Mouse (Mus musculus): ENCODE results near the gene Smarca5. TPM values are rescaled to one million over a fixed set of nuclear protein-coding genes. Genes with fewer than 3 reads are reported as not detected.
A peak's percentile ranks its signal among the peaks of the same experiment; 100 is the strongest.

The Smarca5 gene
- polyA plus RNA-seq, 1 experiment from 2014 or later, result 79.9 TPM

DNA sequence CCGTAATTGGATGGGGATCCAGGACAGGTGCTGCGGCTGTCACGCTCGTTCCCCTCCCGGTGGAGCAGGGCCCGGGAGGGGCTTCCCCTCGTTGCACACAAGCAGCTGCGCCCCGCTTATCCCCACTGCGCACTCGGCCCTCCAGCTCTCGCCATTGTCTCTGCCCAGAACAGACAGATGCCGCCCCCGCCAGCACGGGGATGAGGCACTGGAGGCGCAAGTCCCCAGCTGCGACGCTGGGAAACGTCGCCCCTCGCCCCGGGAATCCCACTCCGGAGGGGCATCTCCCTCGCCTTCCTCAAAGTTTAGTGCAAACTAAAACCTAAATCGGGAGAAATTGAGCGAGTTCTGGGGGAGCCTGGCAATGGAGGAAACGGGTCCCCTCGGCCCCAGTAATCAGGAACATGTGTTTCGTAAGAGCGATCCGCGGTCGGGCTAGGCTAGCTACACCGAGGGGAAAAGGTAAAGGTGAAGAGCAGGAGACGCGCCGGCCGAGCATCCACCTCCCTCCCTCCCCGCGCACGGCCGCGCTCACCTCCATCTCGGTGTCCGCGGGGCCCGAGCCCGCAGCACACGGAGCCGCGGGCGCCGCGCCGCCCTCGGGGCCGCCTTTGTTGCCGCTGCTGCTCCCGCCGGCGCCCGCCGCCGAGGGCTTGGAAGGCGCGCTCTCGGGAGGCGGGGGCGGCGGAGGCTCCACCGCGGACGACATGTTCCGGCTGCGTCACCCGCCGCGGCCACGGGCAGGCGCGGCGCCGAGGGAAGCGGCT lies 726 bp downstream of the Smarca5 start:
- Histone ChIP-seq H3K36me3 (peaks cover 26% of the 10 kb centered on the region), H3K4me3 (peak overlapping the region; percentile 91), H3K27ac (peak overlapping the region; percentile 96), H3K9me3 (no peaks in the 10 kb centered on the region), H3K4me1 (peaks cover 8% of the 10 kb centered on the region; the same call in 1 of the 2 replicates), H3K27me3 (ENCODE audit: insufficient read depth, poor library complexity, severe bottlenecking) (no peaks in the 10 kb centered on the region)
- under 1% methylated on average over 76 of the region's 84 CpGs for WGBS
- peak; percentile 89 for DNase-seq (ENCODE audit: low spot score)

- peak overlapping the region; percentile 91 for H3K4me3 ChIP-seq
- 1% methylated on average over 5 of the region's 5 CpGs for WGBS
- no peaks in the 10 kb centered on the region for H3K9me3 ChIP-seq
- peaks cover 8% of the 10 kb centered on the region; the same call in 1 of the 2 replicates for H3K4me1 ChIP-seq
- peak overlapping the region; percentile 96 for H3K27ac ChIP-seq
- DNase-seq (ENCODE audit: low spot score), result no peak
- H3K36me3 ChIP-seq, result peaks cover 32% of the 10 kb centered on the region
- no peaks in the 10 kb centered on the region for H3K27me3 ChIP-seq (ENCODE audit: insufficient read depth, poor library complexity, severe bottlenecking)
These were observed 1.3 kb downstream of the Smarca5 start for GRCm38 (mm10) chr8:80738046-80738387.

DNA sequence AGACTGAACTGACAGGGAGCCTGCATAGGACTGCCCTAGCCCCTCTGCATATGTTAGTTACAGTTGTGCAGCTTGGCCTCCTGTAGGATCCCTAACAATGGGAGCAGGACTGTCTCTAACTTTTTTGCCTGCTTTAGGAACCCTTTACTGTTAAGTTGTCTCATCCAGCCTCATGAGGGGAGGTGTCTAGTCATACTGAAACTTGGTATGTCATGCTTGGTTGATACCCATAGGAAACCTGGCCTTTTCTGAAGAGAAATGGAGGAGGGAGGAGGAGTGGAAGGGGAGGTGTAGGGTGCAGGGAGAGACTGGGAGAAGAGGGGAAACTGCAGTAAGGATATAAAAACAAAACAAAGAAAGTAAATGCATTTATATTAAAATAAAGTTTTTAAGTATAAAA lies 7.0 kb downstream of the Smarca5 start:
- Histone ChIP-seq H3K9me3 (no peaks in the 10 kb centered on the region), H3K4me1 (peaks cover under 1% of the 10 kb centered on the region; the same call in 1 of the 2 replicates), H3K36me3 (peaks cover 84% of the 10 kb centered on the region), H3K27me3 (ENCODE audit: insufficient read depth, poor library complexity, severe bottlenecking) (no peaks in the 10 kb centered on the region), H3K4me3 (no peak overlapping the region), H3K27ac (no peak overlapping the region)
- DNase-seq (ENCODE audit: low spot score), result no peak

GRCm38 (mm10) chr8:80714461-80714860 lies 24.8 kb downstream of the Smarca5 start:
- Histone ChIP-seq H3K27ac (no peak overlapping the region), H3K4me3 (no peak overlapping the region), H3K27me3 (ENCODE audit: insufficient read depth, poor library complexity, severe bottlenecking) (no peaks in the 10 kb centered on the region), H3K9me3 (no peaks in the 10 kb centered on the region), H3K4me1 (no peaks in the 10 kb centered on the region), H3K36me3 (peaks cover 93% of the 10 kb centered on the region)
- DNase-seq (ENCODE audit: low spot score), result no peak
- WGBS, result 94% methylated on average over 1 of the region's 1 CpGs

- no peak for DNase-seq (ENCODE audit: low spot score)
These were observed 28.5 kb downstream of the Smarca5 start for GRCm38 (mm10) chr8:80710670-80711400.

GRCm38 (mm10) chr8:80688141-80688540 lies 51.2 kb downstream of the Smarca5 start:
- DNase-seq (ENCODE audit: low spot score), result peak; percentile 86
- H3K4me3 ChIP-seq, result no peak overlapping the region
- no peaks in the 10 kb centered on the region for H3K4me1 ChIP-seq
- H3K27me3 ChIP-seq (ENCODE audit: insufficient read depth, poor library complexity, severe bottlenecking), result no peaks in the 10 kb centered on the region
- no peaks in the 10 kb centered on the region for H3K9me3 ChIP-seq
- WGBS, result 33% methylated on average over 4 of the region's 4 CpGs
- no peaks in the 10 kb centered on the region for H3K36me3 ChIP-seq
- no peak overlapping the region for H3K27ac ChIP-seq

More at GRCm38 (mm10) chr8:80710670-80711400, 28.5 kb downstream of the Smarca5 start:
- no peak overlapping the region for H3K27ac ChIP-seq
- H3K4me1 ChIP-seq, result no peaks in the 10 kb centered on the region
- no peaks in the 10 kb centered on the region for H3K9me3 ChIP-seq
- peaks cover 93% of the 10 kb centered on the region for H3K36me3 ChIP-seq
- H3K4me3 ChIP-seq, result no peak overlapping the region
- H3K27me3 ChIP-seq (ENCODE audit: insufficient read depth, poor library complexity, severe bottlenecking), result no peaks in the 10 kb centered on the region
- WGBS, result 83% methylated on average over 4 of the region's 4 CpGs

DNA sequence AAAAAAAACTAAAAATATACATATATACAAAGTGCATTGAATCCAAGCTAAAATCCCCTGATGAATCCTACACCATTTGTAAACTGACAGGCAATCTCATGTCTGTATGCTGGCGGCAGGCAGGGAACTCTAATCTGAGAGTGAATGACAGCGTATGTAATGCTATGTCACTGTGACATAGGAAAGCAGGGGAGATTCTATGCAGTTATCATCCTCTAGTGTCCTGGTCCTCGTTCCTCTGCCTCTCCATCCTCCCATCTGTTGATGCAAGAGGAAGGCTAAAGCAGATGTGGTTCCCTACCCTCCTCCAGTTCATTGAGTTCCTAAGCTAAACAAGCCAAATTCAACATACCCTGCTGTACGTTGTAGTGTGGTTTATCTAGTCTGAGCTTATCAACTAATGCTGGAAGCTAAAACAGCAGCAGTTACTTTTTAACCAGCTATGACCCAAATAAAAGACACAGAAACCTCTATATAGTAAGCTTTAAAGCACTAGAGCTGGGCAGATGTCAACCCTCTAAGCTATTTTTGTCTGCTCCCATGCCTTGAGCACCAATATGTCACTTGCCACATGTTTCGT lies 55.5 kb downstream of the Smarca5 start:
- H3K36me3 ChIP-seq, result no peaks in the 10 kb centered on the region
- H3K27me3 ChIP-seq (ENCODE audit: insufficient read depth, poor library complexity, severe bottlenecking), result no peaks in the 10 kb centered on the region
- no peaks in the 10 kb centered on the region for H3K9me3 ChIP-seq
- WGBS, result 54% methylated on average over 5 of the region's 5 CpGs
- DNase-seq (ENCODE audit: low spot score), result no peak
- no peak overlapping the region for H3K4me3 ChIP-seq
- no peaks in the 10 kb centered on the region for H3K4me1 ChIP-seq
- no peak overlapping the region for H3K27ac ChIP-seq

DNA sequence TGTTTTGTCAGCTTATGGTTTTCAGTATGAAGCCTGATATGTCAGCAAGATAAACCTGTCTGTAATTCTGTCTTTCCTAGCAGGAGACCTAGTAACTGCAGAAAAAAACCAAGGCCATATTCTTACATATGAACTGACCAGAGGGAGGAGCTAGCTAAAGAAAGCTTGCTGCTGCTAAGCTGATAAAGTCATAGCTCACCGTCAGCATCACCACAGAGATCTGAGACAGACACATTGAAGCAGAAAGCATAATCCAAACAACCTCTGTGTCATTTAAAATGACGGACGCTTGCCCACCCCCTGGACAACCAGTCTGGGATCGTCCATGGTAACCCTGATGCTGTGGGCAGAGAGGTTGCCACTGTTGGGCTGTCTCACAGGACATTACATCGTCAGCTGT lies 56.7 kb downstream of the Smarca5 start:
- H3K9me3 ChIP-seq, result no peaks in the 10 kb centered on the region

GRCm38 (mm10) chr8:80669277-80669901 lies 69.9 kb downstream of the Smarca5 start:
- no peak overlapping the region for H3K27ac ChIP-seq
- 66% methylated on average over 17 of the region's 17 CpGs for WGBS
- no peaks in the 10 kb centered on the region for H3K4me1 ChIP-seq
- DNase-seq (ENCODE audit: low spot score), result no peak
- H3K9me3 ChIP-seq, result no peaks in the 10 kb centered on the region
- no peaks in the 10 kb centered on the region for H3K36me3 ChIP-seq
- no peak overlapping the region for H3K4me3 ChIP-seq
- H3K27me3 ChIP-seq (ENCODE audit: insufficient read depth, poor library complexity, severe bottlenecking), result no peaks in the 10 kb centered on the region

More for the DNA sequence above, 56.7 kb downstream of the Smarca5 start:
- Histone ChIP-seq H3K27ac (no peak overlapping the region), H3K27me3 (ENCODE audit: insufficient read depth, poor library complexity, severe bottlenecking) (no peaks in the 10 kb centered on the region), H3K36me3 (no peaks in the 10 kb centered on the region), H3K4me1 (no peaks in the 10 kb centered on the region), H3K4me3 (no peak overlapping the region)
- 78% methylated on average over 5 of the region's 5 CpGs for WGBS
- DNase-seq (ENCODE audit: low spot score), result no peak

DNA sequence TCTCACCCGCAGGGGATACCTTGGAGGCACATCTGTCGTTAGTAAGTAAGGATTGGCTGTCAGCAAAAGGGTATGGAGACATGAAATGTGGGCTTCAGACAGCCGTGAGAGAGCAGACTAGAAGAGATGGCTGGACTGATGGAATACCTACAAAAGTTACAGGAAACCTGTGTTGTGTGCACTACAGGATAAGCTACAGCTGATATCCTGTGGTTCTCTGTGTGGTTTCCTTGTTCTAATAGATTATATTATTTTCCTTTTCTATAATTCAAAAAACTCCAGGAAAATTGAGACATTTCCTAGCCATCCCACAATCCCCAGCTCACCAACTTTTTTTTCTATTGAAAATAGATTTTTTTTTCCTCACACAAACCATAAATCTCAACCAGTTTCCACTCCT lies 75.8 kb downstream of the Smarca5 start:
- no peak for DNase-seq (ENCODE audit: low spot score)
- peaks cover 6% of the 10 kb centered on the region for H3K4me1 ChIP-seq
- WGBS, result 58% methylated on average over 3 of the region's 3 CpGs

GRCm38 (mm10) chr8:80661055-80661454 lies 78.2 kb downstream of the Smarca5 start:
- WGBS, result 15% methylated on average over 4 of the region's 4 CpGs
- Histone ChIP-seq H3K9me3 (no peaks in the 10 kb centered on the region), H3K4me1 (peaks cover 10% of the 10 kb centered on the region), H3K4me3 (no peak overlapping the region), H3K36me3 (no peaks in the 10 kb centered on the region), H3K27me3 (ENCODE audit: insufficient read depth, poor library complexity, severe bottlenecking) (no peaks in the 10 kb centered on the region), H3K27ac (no peak overlapping the region)
- no peak for DNase-seq (ENCODE audit: low spot score)

More for the DNA sequence above, 75.8 kb downstream of the Smarca5 start:
- H3K27ac ChIP-seq, result no peak overlapping the region
- no peaks in the 10 kb centered on the region for H3K27me3 ChIP-seq (ENCODE audit: insufficient read depth, poor library complexity, severe bottlenecking)
- H3K9me3 ChIP-seq, result no peaks in the 10 kb centered on the region
- H3K36me3 ChIP-seq, result no peaks in the 10 kb centered on the region
- no peak overlapping the region for H3K4me3 ChIP-seq

DNA sequence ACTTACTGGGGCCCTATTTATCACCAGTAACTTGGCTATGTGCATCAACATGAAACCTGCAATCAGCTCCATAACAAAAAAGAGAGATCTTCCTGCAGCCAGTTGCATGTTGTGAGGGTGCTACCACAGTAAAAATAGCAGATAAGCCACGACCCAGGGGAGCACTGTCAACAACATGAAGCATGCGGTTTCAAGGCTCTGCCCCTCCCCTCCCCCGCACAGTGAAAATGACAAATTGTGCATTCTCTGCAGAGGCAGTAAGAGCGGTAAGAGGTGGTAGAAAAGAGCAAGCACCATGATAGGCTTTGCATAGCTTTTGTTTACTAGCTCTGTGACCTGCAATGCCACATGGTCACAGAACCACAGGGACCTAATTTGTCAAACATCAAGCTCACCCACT lies 81.7 kb downstream of the Smarca5 start:
- no peak for DNase-seq (ENCODE audit: low spot score)
- 36% methylated on average over 4 of the region's 4 CpGs for WGBS
- no peak overlapping the region for H3K27ac ChIP-seq

More for the DNA sequence above, 81.7 kb downstream of the Smarca5 start:
- Histone ChIP-seq H3K4me1 (peaks cover 10% of the 10 kb centered on the region), H3K36me3 (no peaks in the 10 kb centered on the region), H3K27me3 (ENCODE audit: insufficient read depth, poor library complexity, severe bottlenecking) (no peaks in the 10 kb centered on the region), H3K9me3 (no peaks in the 10 kb centered on the region), H3K4me3 (no peak overlapping the region)
